7 mouse cellular contexts compared by ENCODE assay signal in the genomic region with DNA sequence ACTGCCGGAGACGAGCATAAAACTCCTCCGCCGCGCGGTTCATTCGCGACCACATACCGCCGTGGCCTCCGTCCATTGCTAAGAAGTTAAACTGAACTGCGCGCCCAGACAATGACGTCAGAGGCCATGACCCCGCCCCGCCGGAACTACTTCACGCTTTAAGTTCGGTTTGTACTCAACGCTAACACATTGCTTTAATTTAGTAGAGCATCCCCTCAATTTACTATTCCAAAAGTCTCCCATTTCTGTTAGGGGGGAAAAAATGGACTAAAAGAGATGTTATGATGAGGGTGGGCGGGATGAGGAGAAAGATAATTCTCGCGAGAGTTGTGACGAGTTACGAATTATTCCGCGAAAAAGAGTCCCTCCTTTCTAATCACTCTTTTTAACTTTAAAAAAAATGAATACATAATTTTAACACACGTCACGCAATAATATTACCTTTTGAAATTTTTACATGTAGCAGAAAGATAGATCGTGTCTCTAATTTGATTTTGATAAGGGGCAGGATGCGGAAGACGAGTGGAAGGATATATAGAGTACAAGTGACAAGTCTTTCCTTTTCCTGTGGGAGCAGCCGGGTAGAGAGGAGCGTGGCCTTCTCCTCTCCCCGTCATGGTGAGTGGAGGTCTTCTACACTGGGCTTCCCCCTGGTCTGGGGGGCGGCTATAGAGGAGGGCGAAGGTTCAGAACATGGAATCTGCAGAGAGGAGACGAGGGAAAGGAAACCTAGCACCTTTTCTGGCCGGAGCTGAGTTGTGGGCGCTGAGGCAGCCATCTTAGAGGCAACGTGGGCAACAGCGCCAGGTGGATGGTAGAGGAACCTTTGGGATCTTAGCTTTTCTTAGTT. TPM values are rescaled to one million over a fixed set of nuclear protein-coding genes. Genes with fewer than 3 reads are reported as not detected.
A peak's percentile ranks its signal among the peaks of the same experiment; 100 is the strongest.
DNase-seq lines count a peak whose midpoint lies in the region; ATAC-seq and TF ChIP-seq lines count a peak whose summit lies in the region.

A gene (minus strand): TSS at position 289 of the 850 bp plus-strand sequence.
A gene (plus strand): TSS at position 560 of the 850 bp plus-strand sequence.

- DNase-seq in adrenal gland, postnatal 25 days, result peak; percentile 80
- peak; percentile 78 to 92 for DNase-seq in heart, adult 18-20 months
- peak; percentile 89 for DNase-seq in kidney, adult 2 months
- DNase-seq in spleen, adult 2 months (ENCODE audit: low read depth in 1 of 2, low spot score in 2 of 2), result peak; percentile 67 to 86

- peak within 1 kb of the TSS; percentile 93 for H3K27ac ChIP-seq in embryonic facial prominence, embryonic 12.5 days
- H3K27ac ChIP-seq in kidney, adult 2 months (ENCODE audit: insufficient read depth, low read depth, low read length), result peak within 1 kb of the TSS; percentile 54
- peak within 1 kb of the TSS; percentile 89 for H3K27ac ChIP-seq in limb, embryonic 12.5 days
- H3K27ac ChIP-seq in midbrain, embryonic 15.5 days, result peak within 1 kb of the TSS; percentile 84
- peak within 1 kb of the TSS; percentile 71 for H3K27ac ChIP-seq in spleen, adult 2 months (ENCODE audit: insufficient read depth, low read length)

- peak; percentile 77; the same call in 1 of the 2 replicates for ATAC-seq in embryonic facial prominence, embryonic 12.5 days (ENCODE audit: insufficient number of reproducible peaks, insufficient read depth, low FRiP score, low TSS enrichment)
- ATAC-seq in limb, embryonic 12.5 days (ENCODE audit: insufficient number of reproducible peaks, insufficient read depth, low FRiP score, low TSS enrichment, low read depth), result peak; percentile 75
- peak; percentile 93 for ATAC-seq in midbrain, embryonic 15.5 days (replicated peaks)

- peaks cover 34% of the 10 kb centered on the region for H3K36me3 ChIP-seq in embryonic facial prominence, embryonic 12.5 days
- peaks cover 8% of the 10 kb centered on the region for H3K36me3 ChIP-seq in kidney, adult 2 months (ENCODE audit: control insufficient read depth, insufficient read depth, low read length)
- peaks cover 36% of the 10 kb centered on the region for H3K36me3 ChIP-seq in limb, embryonic 12.5 days
- peaks cover 30% of the 10 kb centered on the region for H3K36me3 ChIP-seq in midbrain, embryonic 15.5 days (replicated peaks)
- H3K36me3 ChIP-seq in spleen, adult 2 months (ENCODE audit: control insufficient read depth, insufficient read depth, low read length), result peaks cover 25% of the 10 kb centered on the region

- no peaks in the 10 kb centered on the region for H3K9me3 ChIP-seq in embryonic facial prominence, embryonic 12.5 days
- H3K9me3 ChIP-seq in limb, embryonic 12.5 days, result no peaks in the 10 kb centered on the region
- no peaks in the 10 kb centered on the region for H3K9me3 ChIP-seq in midbrain, embryonic 15.5 days

- no peaks in the 10 kb centered on the region for H3K27me3 ChIP-seq in embryonic facial prominence, embryonic 12.5 days
- no peaks in the 10 kb centered on the region for H3K27me3 ChIP-seq in kidney, adult 2 months (replicated peaks; ENCODE audit: control insufficient read depth, insufficient read depth, low read length)
- H3K27me3 ChIP-seq in limb, embryonic 12.5 days, result no peaks in the 10 kb centered on the region
- no peaks in the 10 kb centered on the region for H3K27me3 ChIP-seq in midbrain, embryonic 15.5 days (replicated peaks)
- H3K27me3 ChIP-seq in spleen, adult 2 months (ENCODE audit: control insufficient read depth, insufficient read depth, low read length), result no peaks in the 10 kb centered on the region

- H3K4me3 ChIP-seq in embryonic facial prominence, embryonic 12.5 days, result peak within 1 kb of the TSS; percentile 94
- H3K4me3 ChIP-seq in kidney, adult 2 months (ENCODE audit: insufficient read depth, low read depth, low read length), result peak within 1 kb of the TSS; percentile 79
- peak within 1 kb of the TSS; percentile 86 for H3K4me3 ChIP-seq in limb, embryonic 12.5 days (replicated peaks)
- H3K4me3 ChIP-seq in midbrain, embryonic 15.5 days, result peak within 1 kb of the TSS; percentile 79
- H3K4me3 ChIP-seq in spleen, adult 2 months (ENCODE audit: extremely low read depth, insufficient read depth, insufficient read length), result peak within 1 kb of the TSS; percentile 99

- peaks cover 14% of the 10 kb centered on the region for H3K4me1 ChIP-seq in embryonic facial prominence, embryonic 12.5 days
- H3K4me1 ChIP-seq in kidney, adult 2 months (ENCODE audit: control insufficient read depth, insufficient read depth, low read length), result no peaks in the 10 kb centered on the region
- peaks cover 26% of the 10 kb centered on the region for H3K4me1 ChIP-seq in limb, embryonic 12.5 days (replicated peaks)
- H3K4me1 ChIP-seq in midbrain, embryonic 15.5 days, result peaks cover 24% of the 10 kb centered on the region
- H3K4me1 ChIP-seq in spleen, adult 2 months (ENCODE audit: control insufficient read depth, insufficient read depth, insufficient read length), result peaks cover 3% of the 10 kb centered on the region; the same call in 1 of the 2 replicates

- WGBS in embryonic facial prominence, embryonic 12.5 days, result under 1% methylated on average over 42 of the region's 42 CpGs
- WGBS in kidney, adult 2 months, result under 1% methylated on average over 42 of the region's 42 CpGs
- WGBS in limb, embryonic 12.5 days, result under 1% methylated on average over 42 of the region's 42 CpGs
- WGBS in midbrain, embryonic 15.5 days, result under 1% methylated on average over 42 of the region's 42 CpGs
- WGBS in spleen, adult 2 months, result under 1% methylated on average over 42 of the region's 42 CpGs

- H3K9ac ChIP-seq in embryonic facial prominence, embryonic 12.5 days, result peak within 1 kb of the TSS; percentile 88
- H3K9ac ChIP-seq in limb, embryonic 12.5 days (replicated peaks), result peak within 1 kb of the TSS; percentile 89
- peak within 1 kb of the TSS; percentile 81 for H3K9ac ChIP-seq in midbrain, embryonic 15.5 days

- peak; percentile 77 for TF ChIP-seq POLR2A in kidney, adult 2 months (IDR thresholded peaks at IDR 0.05; ENCODE audit: low read depth, low read length)
- TF ChIP-seq POLR2A in spleen, adult 2 months (IDR thresholded peaks at IDR 0.05; ENCODE audit: low read depth, low read length), result peak; percentile 84

- TF ChIP-seq CTCF in kidney, adult 2 months (conservative IDR thresholded peaks at IDR 0.05; ENCODE audit: insufficient read depth, insufficient read length, low read depth, low read length), result no peak; the same call in 1 of the 2 replicates
- TF ChIP-seq CTCF in spleen, adult 2 months (IDR thresholded peaks at IDR 0.05; ENCODE audit: extremely low read depth, insufficient read depth, insufficient read length, insufficient replicate concordance), result no peak

- peak within 1 kb of the TSS; percentile 83 for H3K4me2 ChIP-seq in embryonic facial prominence, embryonic 12.5 days (replicated peaks)
- peak within 1 kb of the TSS; percentile 87 for H3K4me2 ChIP-seq in limb, embryonic 12.5 days
- H3K4me2 ChIP-seq in midbrain, embryonic 15.5 days, result peak within 1 kb of the TSS; percentile 82

RNA-seq across cellular contexts. Expression of the first gene that starts in this region (rescaled TPM):
- 5.1 and 5.3 TPM in 2 replicates for total RNA-seq in adrenal gland, postnatal 25 days (2021)
- 24.4 and 27.8 TPM in 2 replicates for polyA plus RNA-seq in embryonic facial prominence, embryonic 12.5 days (2016; fragmentation: Nextera tagmentation; extraction: Ambion mirVana)
- total RNA-seq in heart, adult 18-20 months (2021), result under 1 TPM; 0.64 to 0.99 TPM
- polyA plus RNA-seq in kidney, adult 2 months (2012; rRNA removed), result 0.35 and 0.77 TPM in 2 replicates
- polyA plus RNA-seq in limb, embryonic 12.5 days (2016; fragmentation: Nextera tagmentation; extraction: Ambion mirVana), result 29.5 and 32.5 TPM in 2 replicates
- polyA plus RNA-seq in midbrain, embryonic 15.5 days (2015; fragmentation: Nextera tagmentation; extraction: Ambion mirVana), result 4.9 and 5.2 TPM in 2 replicates
- 1.1 and 2.6 TPM in 2 replicates for polyA plus RNA-seq in spleen, adult 2 months (2012; rRNA removed)

RNA-seq across cellular contexts. Expression of the second gene that starts in this region (rescaled TPM):
- total RNA-seq in adrenal gland, postnatal 25 days (2021), result 896 and 928 TPM in 2 replicates
- polyA plus RNA-seq in embryonic facial prominence, embryonic 12.5 days (2016; fragmentation: Nextera tagmentation; extraction: Ambion mirVana), result 1,066 and 1,135 TPM in 2 replicates
- total RNA-seq in heart, adult 18-20 months (2021), result 100 to 1,000 TPM; 464 to 493 TPM
- 373 and 421 TPM in 2 replicates for polyA plus RNA-seq in kidney, adult 2 months (2012; rRNA removed)
- 1,142 and 1,161 TPM in 2 replicates for polyA plus RNA-seq in limb, embryonic 12.5 days (2016; fragmentation: Nextera tagmentation; extraction: Ambion mirVana)
- polyA plus RNA-seq in midbrain, embryonic 15.5 days (2015; fragmentation: Nextera tagmentation; extraction: Ambion mirVana), result 543 and 555 TPM in 2 replicates
- polyA plus RNA-seq in spleen, adult 2 months (2012; rRNA removed), result 396 and 442 TPM in 2 replicates

Comparison
In these comparisons a context has a peak if more than half of its experiments do, and no peak if none do; other contexts are left out.
1. Peak in every context shown above with its lines: DNase-seq, ATAC-seq, H3K4me3 ChIP-seq and H3K27ac ChIP-seq.